Mouse (Mus musculus) heart, embryonic 11.5 days (tissue): ENCODE results near the gene Tmem145. TPM values are rescaled to one million over a fixed set of nuclear protein-coding genes. Genes with fewer than 3 reads are reported as not detected.
A peak's percentile ranks its signal among the peaks of the same experiment; 100 is the strongest.

Source experiments
- ATAC-seq: fragments of 200-750 bp; cut with Nextera tagmentation; replicated peaks from 2 replicates; pipeline ENCODE4 v1.8.0; 2017; ENCODE audit warnings: moderate library complexity; ENCODE audit not compliant: insufficient number of reproducible peaks, low FRiP score, low TSS enrichment
- H3K27ac ChIP-seq: fragments of 300-500 bp; sonication (generic); 2 replicates; pipeline ENCODE4 v1.5.1; 2014; ENCODE audit warnings: mild to moderate bottlenecking, low read depth, low read length
- H3K27me3 ChIP-seq: fragments of 300-500 bp; sonication (generic); 2 replicates; pipeline ENCODE4 v1.6.1; 2014; ENCODE audit warnings: mild to moderate bottlenecking, low read length, mixed read lengths; ENCODE audit not compliant: control insufficient read depth, insufficient read depth
- H3K36me3 ChIP-seq: fragments of 300-500 bp; sonication (generic); 2 replicates; pipeline ENCODE4 v1.6.1; 2014; ENCODE audit warnings: mild to moderate bottlenecking, low read length, moderate library complexity, mixed read lengths; ENCODE audit not compliant: control insufficient read depth, insufficient read depth
- H3K4me1 ChIP-seq: fragments of 300-500 bp; sonication (generic); 2 replicates; pipeline ENCODE4 v1.6.1; 2014; ENCODE audit warnings: low read length; ENCODE audit not compliant: control insufficient read depth, insufficient read depth
- H3K4me2 ChIP-seq: fragments of 300-500 bp; sonication (generic); 2 replicates; pipeline ENCODE4 v1.6.1; 2014; ENCODE audit warnings: mild to moderate bottlenecking, moderate library complexity
- H3K4me3 ChIP-seq: fragments of 300-500 bp; sonication (generic); 2 replicates; pipeline ENCODE4 v1.5.1; 2014; ENCODE audit warnings: low read depth, low read length
- H3K9ac ChIP-seq: fragments of 300-500 bp; sonication (generic); 2 replicates; pipeline ENCODE4 v1.6.1; 2014; ENCODE audit warnings: mild to moderate bottlenecking, low read depth, low read length, moderate library complexity
- H3K9me3 ChIP-seq: fragments of 300-500 bp; sonication (generic); replicated peaks from 2 replicates; pipeline ENCODE4 v1.6.1; 2016; ENCODE audit warnings: low read length; ENCODE audit not compliant: control insufficient read depth
- WGBS: fragments of 180-500 bp; shearing (Covaris S2); extraction: QIAGEN DNeasy Blood & Tissue Kit; methylation state at CpG from one replicate; pipeline ENCODE4 v1.1.7; 2014; ENCODE audit not compliant: insufficient replicate concordance; 5-methylcytosine and 5-hydroxymethylcytosine counted together
- polyA plus RNA-seq: library from polyadenylated mRNA; unstranded; fragments of >200 nt; fragmentation: Nextera tagmentation; extraction: Ambion mirVana; gene quantifications from 2 replicates; pipeline ENCODE4 v1.2.1, GENCODE M21; 2014

The Tmem145 gene
- polyA plus RNA-seq, 1 experiment from 2014 or later = 0.17 TPM

- peak; percentile 11 for ATAC-seq
- Histone ChIP-seq H3K4me1 (peaks cover 70% of the 10 kb centered on the region), H3K9ac (peak overlapping the region; percentile 91)
Observed at GRCm38 (mm10) chr7:25279861-25280791, 25.8 kb upstream of the Tmem145 start.

GRCm38 (mm10) chr7:25281166-25281733, 24.7 kb upstream of the Tmem145 start:
- H3K4me1 ChIP-seq = peaks cover 58% of the 10 kb centered on the region
- WGBS = 25% methylated on average over 12 of the region's 12 CpGs
- peak overlapping the region; percentile 91 for H3K9ac ChIP-seq
- H3K36me3 ChIP-seq = peaks cover 13% of the 10 kb centered on the region
- peak; percentile 5; the same call in 1 of the 2 replicates for ATAC-seq
- H3K4me2 ChIP-seq = peak overlapping the region; percentile 98
- H3K27me3 ChIP-seq = no peaks in the 10 kb centered on the region
- no peaks in the 10 kb centered on the region for H3K9me3 ChIP-seq
- H3K4me3 ChIP-seq = peak overlapping the region; percentile 74
- peak overlapping the region; percentile 99 for H3K27ac ChIP-seq

More at GRCm38 (mm10) chr7:25279861-25280791, 25.8 kb upstream of the Tmem145 start:
- peaks cover 2% of the 10 kb centered on the region; the same call in 1 of the 2 replicates for H3K36me3 ChIP-seq
- WGBS = 0% methylated on average over 6 of the region's 6 CpGs
- H3K9me3 ChIP-seq = no peaks in the 10 kb centered on the region
- peak overlapping the region; percentile 99 for H3K27ac ChIP-seq
- peak overlapping the region; percentile 74 for H3K4me3 ChIP-seq
- peak overlapping the region; percentile 98 for H3K4me2 ChIP-seq
- no peaks in the 10 kb centered on the region for H3K27me3 ChIP-seq

DNA sequence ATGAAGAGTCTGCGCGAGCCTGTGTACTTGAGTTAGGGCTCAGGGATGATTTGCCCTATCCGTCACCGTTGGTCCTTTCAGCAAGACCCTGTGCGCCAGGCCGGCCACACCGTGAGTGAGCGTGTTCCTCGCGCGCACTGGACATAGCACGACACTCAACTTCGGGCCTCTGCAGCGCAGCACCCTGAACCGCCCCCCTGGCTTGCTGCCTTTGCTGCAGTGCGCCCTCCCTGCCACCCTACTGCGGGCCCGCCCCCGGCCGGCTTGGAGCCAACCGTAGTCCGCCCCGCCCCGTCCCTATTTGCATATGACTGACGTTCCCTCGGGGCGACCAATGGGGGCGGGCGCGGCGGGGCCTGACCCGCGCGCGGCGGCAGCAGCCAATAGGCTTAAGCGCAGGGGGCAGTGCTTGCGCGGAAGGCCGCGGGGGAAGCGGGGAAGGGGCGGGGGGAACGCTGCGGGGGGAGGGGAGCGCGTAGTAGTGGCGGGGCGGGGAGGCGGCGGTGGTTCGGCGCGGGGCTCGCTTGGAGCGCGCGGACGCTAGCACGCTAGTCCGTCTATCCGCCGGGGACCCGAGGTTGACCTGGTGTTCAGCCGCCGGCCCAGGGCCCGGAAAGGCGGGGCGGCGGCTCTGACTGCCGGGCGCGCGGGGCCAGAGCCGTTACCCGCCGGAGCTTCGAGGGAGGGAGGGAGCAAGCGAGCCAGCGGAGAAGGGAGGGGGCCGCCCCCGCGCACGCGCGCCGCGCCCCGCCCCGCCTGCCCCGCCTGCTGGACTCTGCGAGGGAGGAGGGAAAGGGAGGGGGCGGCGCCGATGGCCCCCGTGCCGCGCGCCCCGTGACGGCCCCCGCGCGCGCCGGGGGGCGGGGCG, 23.9 kb upstream of the Tmem145 start:
- peaks cover 54% of the 10 kb centered on the region for H3K4me1 ChIP-seq
- WGBS = under 1% methylated on average over 76 of the region's 108 CpGs
- H3K27me3 ChIP-seq = no peaks in the 10 kb centered on the region
- H3K9me3 ChIP-seq = no peaks in the 10 kb centered on the region
- peak overlapping the region; percentile 74 for H3K4me3 ChIP-seq
- peak overlapping the region; percentile 87 for H3K9ac ChIP-seq
- H3K27ac ChIP-seq = peak overlapping the region; percentile 99
- ATAC-seq = peak; percentile 84
- H3K4me2 ChIP-seq = peak overlapping the region; percentile 98
- peaks cover 21% of the 10 kb centered on the region for H3K36me3 ChIP-seq

- H3K9me3 ChIP-seq = no peaks in the 10 kb centered on the region
- H3K4me1 ChIP-seq = peaks cover 48% of the 10 kb centered on the region
- 1% methylated on average over 35 of the region's 36 CpGs for WGBS
- H3K9ac ChIP-seq = peak overlapping the region; percentile 87
- peaks cover 27% of the 10 kb centered on the region for H3K36me3 ChIP-seq
- no peaks in the 10 kb centered on the region for H3K27me3 ChIP-seq
- H3K27ac ChIP-seq = peak overlapping the region; percentile 99
- H3K4me2 ChIP-seq = peak overlapping the region; percentile 98
- no peak for ATAC-seq
- H3K4me3 ChIP-seq = peak overlapping the region; percentile 74
Observed at GRCm38 (mm10) chr7:25282731-25283211, 23.1 kb upstream of the Tmem145 start.

DNA sequence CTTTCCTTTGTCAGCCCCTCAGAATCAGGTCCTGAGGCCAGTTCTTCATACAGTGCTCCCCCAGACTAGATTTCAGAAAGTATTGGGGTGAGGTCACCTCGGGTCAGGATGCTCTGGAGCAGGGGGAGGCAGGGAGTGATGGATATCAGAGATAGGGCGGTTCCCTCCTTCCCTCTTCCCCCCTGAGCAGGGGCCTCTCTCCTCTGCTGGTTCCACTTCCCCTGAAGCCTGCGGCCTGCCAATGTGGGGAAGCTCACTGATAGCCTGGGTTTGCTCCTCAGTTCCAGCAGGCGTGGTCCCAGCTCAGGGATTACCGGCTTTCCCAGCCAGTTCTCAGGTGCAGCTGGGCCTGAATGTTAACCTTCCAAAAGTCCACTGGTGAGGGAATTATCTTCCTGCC, 22.3 kb upstream of the Tmem145 start:
- H3K4me2 ChIP-seq = peak overlapping the region; percentile 98
- H3K9ac ChIP-seq = peak overlapping the region; percentile 87
- peak overlapping the region; percentile 74 for H3K4me3 ChIP-seq
- no peak for ATAC-seq
- 14% methylated on average over 5 of the region's 5 CpGs for WGBS
- H3K27ac ChIP-seq = peak overlapping the region; percentile 99
- peaks cover 45% of the 10 kb centered on the region for H3K4me1 ChIP-seq
- no peaks in the 10 kb centered on the region for H3K27me3 ChIP-seq
- H3K36me3 ChIP-seq = peaks cover 35% of the 10 kb centered on the region
- H3K9me3 ChIP-seq = no peaks in the 10 kb centered on the region

DNA sequence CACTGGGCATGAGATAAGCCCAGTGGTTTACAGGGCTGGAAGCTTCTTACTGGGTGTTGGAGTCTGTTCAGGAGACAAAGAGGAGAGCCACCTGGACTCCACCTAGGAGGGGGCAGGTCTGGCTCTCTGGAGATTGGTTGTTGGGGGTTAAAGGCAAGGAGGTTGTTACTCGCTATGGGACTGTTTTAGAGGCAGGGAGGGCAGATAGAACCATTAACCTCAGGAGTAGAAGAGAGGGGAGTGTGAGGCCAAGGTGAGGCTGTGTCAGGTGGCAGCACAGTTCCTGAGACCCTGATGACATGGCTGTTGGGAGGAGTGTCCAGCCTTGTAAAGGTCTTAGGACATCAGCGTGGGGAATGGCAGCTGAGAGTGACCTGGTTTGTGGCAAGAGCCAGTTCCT, 21.7 kb upstream of the Tmem145 start:
- Histone ChIP-seq H3K27ac (peak overlapping the region; percentile 99; the same call in 1 of the 2 replicates), H3K27me3 (no peaks in the 10 kb centered on the region), H3K4me2 (peak overlapping the region; percentile 98), H3K9me3 (no peaks in the 10 kb centered on the region; the same call in 1 of the 2 replicates), H3K4me3 (peak overlapping the region; percentile 74), H3K9ac (no peak overlapping the region; the same call in 1 of the 2 replicates), H3K36me3 (peaks cover 41% of the 10 kb centered on the region), H3K4me1 (peaks cover 45% of the 10 kb centered on the region)
- 61% methylated on average over 2 of the region's 2 CpGs for WGBS
- no peak for ATAC-seq

GRCm38 (mm10) chr7:25284766-25285165, 21.1 kb upstream of the Tmem145 start:
- no peaks in the 10 kb centered on the region; the same call in 1 of the 2 replicates for H3K9me3 ChIP-seq
- H3K4me2 ChIP-seq = no peak overlapping the region
- H3K27ac ChIP-seq = no peak overlapping the region
- H3K4me3 ChIP-seq = peak overlapping the region; percentile 8; the same call in 1 of the 2 replicates
- peaks cover 47% of the 10 kb centered on the region for H3K36me3 ChIP-seq
- H3K9ac ChIP-seq = no peak overlapping the region; the same call in 1 of the 2 replicates
- 69% methylated on average over 5 of the region's 5 CpGs for WGBS
- ATAC-seq = no peak
- H3K27me3 ChIP-seq = no peaks in the 10 kb centered on the region
- H3K4me1 ChIP-seq = peaks cover 41% of the 10 kb centered on the region
